Mouse (Mus musculus) E14TG2a.4 (cell line): Measurements from ENCODE around the gene Ahsa1.

Experiments used
- CTCF ChIP-seq: conservative IDR thresholded peaks from 2 replicates; pipeline ENCODE4 v1.5.1; 2014; ENCODE audit warnings: low read length
- NANOG ChIP-seq: IDR thresholded peaks from 2 replicates; pipeline ENCODE4 v1.6.1; 2014; ENCODE audit warnings: borderline replicate concordance, low read length, mixed read lengths
- POU5F1 ChIP-seq: IDR thresholded peaks from 2 replicates; pipeline ENCODE4 v1.6.1; 2014; ENCODE audit warnings: low read length, borderline replicate concordance

DNA sequence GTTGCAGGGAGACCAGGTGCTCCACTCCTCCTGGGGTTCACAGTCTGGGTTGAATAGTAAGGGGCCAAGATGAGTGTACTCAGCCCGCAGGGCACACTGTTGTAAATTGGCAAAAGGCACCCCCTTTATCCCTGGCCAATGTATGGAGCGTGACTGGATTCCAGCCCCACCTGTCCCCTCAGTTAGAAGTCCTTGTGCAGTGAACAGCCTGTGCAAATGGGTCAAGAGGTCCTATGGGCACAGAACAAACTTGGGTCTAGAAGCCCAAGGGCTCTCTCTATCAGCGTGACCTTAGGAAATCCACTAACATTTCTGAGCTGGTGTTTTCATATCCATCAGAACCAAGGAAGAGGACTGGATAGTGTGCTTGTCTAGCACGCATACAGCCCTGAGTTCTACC is 16.5 kb downstream of the Ahsa1 start:
- TF ChIP-seq CTCF (no peak), POU5F1 (no peak), NANOG (no peak)
